Mouse (Mus musculus): ENCODE data around the gene Cdh12. TPM values are rescaled to one million over a fixed set of nuclear protein-coding genes. Genes with fewer than 3 reads are reported as not detected.
"Not testable (repeated sequence)": the region's sequence is repeated elsewhere in the genome, so short reads cannot be mapped to it uniquely, and the experiment has no call there.

Gene Cdh12
- total RNA-seq (2014; fragmentation: Nextera tagmentation) (not detected in 2 replicates), total RNA-seq (2017) (not detected in 2 replicates)

DNA sequence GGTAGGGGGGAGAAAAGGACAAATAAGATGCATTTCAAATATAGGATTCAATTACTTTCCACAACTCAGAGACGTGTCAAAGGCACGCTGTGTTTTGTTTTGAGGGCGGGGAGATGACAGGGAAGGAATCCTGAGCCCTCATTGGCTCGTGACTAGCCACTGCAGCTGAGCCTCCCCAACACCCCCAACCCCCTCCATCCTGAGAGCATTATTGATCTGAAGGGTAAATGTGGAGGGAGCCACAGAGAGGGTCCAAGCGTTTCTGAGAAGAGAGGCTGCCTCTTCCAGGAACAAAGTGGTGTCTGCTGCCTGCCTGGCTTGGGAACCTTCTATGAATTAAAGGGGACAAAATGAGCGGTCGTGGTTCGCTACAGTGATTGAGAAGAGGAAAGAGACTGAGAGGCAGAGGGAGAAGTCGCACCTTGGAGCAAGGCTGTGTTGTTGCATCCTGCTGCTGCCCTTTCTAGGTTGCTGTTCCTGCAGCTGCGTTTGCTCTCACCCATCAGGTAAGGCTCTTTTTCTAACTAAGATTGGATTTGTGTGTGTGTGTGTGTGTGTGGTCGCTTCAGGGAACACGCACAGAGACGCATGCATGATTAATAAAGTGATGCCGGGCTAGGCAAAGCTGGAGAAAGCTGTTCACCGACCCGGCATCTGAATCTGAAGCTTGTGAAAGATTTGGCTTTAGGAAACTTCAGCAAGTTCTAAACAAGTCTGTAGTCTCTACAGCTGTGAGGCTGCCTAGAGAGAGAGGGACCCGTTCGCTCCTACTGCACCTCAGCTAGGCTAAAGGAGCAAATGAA lies at the start of gene Cdh12:
Cdh12 (plus strand) TSS at position 405 of the 803 bp plus-strand sequence.
- no peak for ATAC-seq (replicated peaks; ENCODE audit: poor library complexity, severe bottlenecking)

DNA sequence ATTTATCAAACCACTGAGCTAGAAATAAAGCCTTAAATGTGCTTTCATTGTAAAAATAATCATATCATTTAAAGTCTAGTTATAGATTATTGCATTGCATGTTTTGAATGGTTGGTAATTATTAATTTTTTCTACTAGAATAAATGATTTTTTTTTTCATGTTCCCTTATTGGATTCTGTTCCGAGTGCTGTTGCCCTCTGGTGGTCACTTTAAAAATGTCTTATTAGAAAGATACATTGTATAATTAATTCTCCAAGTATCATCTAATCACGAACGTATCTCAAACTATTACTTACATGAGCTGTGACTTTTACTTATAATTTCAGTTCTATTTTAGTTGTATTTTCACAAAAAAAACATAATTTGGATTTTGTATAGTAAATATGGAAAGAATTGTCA lies 45.5 kb upstream of the Cdh12 start:
- ATAC-seq (replicated peaks; ENCODE audit: poor library complexity, severe bottlenecking): no peak

DNA sequence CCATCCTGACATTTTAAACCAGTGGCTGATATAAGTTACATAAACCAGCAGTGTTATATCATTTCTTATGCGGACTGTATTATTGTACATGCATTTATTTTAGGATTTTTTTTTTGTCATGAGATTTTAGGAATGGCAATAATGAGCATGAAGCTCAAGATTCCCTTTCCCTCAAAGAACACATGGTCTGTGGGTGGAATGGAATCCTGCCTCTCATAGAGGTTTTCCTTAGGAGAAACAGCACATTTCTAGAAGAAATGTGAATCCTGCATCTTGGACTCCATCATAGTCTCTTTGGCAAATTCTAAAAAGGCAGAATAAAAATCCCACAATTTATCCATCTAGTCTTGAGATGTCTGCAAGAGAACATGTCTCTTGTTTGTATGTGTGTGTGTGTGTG lies 35.7 kb upstream of the Cdh12 start:
- no peak for ATAC-seq (replicated peaks; ENCODE audit: poor library complexity, severe bottlenecking)

DNA sequence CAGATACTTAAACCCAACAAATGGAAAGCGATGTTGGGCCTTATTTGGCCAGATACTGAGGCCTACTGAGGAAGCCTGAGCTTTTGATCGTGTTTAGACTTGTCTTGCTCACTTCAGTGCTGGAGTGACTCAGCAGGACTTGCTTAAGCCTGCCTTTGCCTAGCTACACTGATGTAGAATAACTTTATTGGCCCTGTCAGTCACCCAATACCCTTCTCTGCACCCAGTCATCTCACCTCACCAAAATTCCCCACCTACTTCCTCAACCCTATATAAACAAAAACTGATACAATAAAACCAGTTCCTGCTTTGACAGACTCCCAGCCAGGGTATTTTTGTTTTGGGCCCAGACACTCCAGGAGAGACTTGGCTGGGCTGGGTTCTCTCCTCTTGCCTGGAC lies 12.7 kb upstream of the Cdh12 start:
- no peak for ATAC-seq (replicated peaks; ENCODE audit: poor library complexity, severe bottlenecking)

DNA sequence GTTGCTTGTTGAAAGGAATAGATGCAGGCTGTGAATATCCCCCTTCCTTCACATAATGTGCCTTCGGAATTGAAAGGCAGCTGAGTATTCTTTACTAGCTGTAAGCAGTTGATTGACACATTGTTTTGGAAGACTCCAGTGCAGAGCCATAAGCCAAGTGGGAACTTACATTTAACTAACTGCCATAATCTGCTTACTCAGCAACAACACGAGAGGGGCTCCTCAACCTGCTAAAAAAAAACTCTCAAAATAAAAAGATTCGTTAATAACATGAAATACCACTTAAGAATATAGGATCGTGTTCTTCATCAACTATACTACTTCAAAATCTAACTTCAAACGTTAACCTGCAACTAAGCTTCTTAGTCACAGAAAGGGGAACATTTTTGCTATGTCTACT lies 1.5 kb downstream of the Cdh12 start:
- no peak for ATAC-seq (replicated peaks; ENCODE audit: poor library complexity, severe bottlenecking)

DNA sequence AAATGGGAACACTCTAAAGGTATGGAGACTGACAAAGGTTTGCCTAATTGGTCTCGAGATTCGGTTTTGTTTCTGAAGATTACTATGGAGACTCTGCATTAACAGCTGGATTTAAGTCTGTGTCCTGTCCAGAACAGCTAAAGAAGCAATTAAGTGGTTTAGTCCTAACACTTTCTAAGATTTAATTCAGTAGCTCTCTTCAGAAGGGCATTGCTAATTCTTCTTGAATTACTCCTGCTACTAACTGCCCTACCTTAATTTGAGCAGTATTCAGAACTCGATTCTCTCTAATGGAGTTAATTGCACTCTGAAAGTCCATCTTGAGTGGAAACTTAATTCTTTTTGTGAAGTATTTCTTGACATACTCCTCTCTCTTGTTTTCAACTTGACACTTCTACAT lies 9.4 kb downstream of the Cdh12 start:
- ATAC-seq (replicated peaks; ENCODE audit: poor library complexity, severe bottlenecking): no peak

DNA sequence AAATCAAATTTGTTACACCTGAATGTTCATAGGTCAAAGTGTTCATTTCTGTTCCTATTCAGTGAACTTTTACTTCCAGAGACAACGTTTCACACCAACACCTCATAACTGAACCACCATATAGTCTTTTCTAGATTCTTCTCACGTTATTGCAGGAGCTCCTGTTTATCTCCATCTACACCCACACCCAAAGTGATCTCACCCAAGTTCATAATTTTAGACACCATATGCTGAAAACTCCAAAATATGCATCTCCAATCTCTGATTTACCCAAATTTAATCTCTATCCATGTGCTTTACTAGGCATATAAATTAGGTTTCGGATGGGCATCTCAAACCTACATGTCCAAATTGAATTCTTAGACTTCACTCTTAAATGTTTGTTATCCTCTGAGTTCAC lies 13.4 kb downstream of the Cdh12 start:
- no peak for ATAC-seq (replicated peaks; ENCODE audit: poor library complexity, severe bottlenecking)

DNA sequence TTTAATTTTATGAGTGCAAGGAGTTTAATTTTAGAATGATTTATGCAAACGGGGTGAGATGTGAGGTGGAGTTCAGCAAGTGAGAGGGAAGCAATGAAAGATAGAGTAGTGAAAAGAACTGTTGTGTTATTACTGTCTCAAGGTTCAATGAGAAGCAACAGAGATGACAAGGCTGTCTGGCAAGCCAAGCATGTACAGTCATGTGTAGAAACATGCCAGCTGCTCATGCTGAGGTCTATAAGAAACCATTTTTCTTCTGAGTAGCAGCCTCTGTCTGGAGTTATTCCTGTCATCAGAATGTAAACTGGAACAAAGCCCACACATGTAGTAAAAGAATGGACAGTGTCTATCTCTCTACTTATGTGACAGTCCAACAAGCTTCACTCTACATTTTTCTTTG lies 14.5 kb downstream of the Cdh12 start:
- ATAC-seq (replicated peaks; ENCODE audit: poor library complexity, severe bottlenecking): no peak

DNA sequence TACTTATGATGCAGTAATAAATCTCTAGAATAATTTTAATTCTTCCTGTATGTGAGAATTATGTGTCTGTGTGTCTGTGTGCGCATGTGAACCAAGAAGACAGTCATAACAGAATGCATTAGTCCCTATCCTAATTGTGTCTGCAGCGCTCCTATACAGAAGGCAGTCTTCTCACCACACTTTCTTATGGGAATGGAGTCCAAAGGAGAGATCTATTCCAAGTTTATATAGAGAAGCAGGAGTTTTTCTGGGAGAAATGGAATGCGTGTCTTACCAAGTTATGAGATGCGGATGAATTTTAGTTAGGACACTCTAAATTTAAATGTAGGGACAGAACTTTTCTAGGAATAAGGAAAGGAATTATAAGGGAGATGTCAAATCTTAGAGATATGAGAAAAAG lies 101.9 kb downstream of the Cdh12 start:
- ATAC-seq (replicated peaks; ENCODE audit: poor library complexity, severe bottlenecking): no peak

DNA sequence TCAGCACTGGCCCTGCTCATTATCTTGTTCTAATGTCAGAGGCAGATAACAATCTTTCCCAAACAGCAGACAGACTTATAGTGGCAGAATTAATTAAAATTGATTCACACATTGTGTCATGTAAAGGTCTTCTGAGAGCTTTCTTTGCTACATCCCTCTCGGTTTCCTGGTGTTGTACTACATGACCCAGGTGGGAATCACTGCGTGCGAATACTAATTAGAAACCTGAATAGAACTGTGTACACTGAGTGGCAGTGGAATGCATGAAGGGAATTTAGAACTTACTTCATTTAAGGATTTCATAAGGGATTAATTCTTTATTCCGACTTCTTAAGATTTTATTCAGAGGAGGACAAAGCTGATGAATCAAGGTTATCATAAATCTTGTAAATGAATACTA lies 121.9 kb downstream of the Cdh12 start:
- ATAC-seq (replicated peaks; ENCODE audit: poor library complexity, severe bottlenecking): no peak

DNA sequence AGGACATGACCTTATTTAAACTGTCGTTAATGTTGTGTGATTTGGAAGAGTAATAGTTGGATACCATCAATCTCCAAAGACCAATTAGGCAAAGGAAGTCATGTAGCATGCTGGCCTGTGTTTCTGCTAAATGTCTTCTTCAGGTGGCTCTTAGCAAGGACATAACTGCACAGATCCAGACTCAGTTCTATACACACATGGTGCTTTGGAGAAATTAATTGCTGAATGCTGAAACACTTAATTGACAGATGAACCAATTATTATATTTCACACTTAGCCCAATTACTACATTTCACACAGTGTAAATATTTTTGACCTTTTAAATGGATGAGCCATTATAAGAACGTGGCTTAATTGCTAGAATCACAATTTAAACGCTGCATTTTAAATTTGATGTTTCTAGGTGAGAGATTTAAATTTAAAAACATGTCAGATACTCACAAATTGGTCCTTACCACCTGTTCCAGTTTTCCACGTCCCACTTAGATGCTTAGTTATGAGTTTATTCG lies 133.6 kb downstream of the Cdh12 start:
- no peak for ATAC-seq (replicated peaks; ENCODE audit: poor library complexity, severe bottlenecking)

DNA sequence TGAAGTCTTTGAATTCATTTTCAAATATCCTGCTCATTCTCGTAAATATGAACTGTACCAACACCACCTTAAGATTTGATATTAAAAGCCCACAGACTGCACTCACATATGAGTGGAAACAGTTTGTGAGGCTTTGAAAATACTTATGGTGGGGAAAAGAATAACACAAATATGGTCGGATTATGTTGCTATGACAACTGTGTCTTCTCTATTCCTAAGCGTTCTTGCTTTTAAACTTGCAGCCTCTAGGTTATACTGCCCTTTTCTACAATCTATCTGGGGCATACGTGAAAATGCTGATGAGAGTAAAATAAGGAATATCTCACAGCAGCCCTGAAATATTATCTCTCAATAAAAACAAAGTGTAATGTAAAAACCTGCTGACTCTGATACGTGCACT lies 142.5 kb downstream of the Cdh12 start:
- no peak for ATAC-seq (replicated peaks; ENCODE audit: poor library complexity, severe bottlenecking)

DNA sequence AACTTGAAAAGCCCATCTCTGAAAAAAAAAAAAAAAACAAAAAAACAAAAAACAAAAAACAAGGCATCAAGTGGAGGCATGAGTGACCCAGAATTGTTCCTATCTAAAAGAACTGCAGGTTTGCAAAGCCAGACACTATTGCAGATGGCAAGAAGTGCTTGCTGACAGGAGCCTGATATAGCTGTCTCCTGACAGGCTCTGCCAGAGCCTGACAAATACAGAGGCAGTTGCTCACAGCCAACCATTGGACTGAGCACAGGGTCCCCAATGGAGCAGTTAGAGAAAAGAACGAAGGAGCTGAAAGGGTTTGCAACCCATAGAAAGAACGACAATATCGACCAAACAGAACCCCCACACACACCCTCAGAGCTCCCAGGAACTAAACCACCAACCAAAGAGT lies 156.7 kb downstream of the Cdh12 start:
- ATAC-seq (replicated peaks; ENCODE audit: poor library complexity, severe bottlenecking): not testable (repeated sequence)

DNA sequence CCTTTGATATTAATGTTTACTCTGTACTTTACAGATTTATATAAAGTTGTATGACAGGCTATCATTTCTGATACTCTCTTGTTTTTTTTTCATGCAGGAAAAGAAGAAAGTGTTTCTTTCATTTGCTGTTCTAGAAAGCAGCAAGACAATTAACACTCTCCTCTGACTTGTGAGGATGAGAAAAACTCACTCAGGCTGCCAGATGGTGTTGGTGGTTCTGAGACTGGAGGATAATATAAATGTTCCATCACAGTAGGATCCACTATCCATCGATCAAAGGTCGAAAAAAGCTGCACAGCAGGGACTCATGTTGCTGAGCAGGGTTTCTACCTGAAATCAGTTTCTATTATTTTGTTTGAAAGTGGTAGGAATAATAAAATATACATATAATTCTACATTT lies 185.5 kb downstream of the Cdh12 start:
- ATAC-seq (replicated peaks; ENCODE audit: poor library complexity, severe bottlenecking): no peak

DNA sequence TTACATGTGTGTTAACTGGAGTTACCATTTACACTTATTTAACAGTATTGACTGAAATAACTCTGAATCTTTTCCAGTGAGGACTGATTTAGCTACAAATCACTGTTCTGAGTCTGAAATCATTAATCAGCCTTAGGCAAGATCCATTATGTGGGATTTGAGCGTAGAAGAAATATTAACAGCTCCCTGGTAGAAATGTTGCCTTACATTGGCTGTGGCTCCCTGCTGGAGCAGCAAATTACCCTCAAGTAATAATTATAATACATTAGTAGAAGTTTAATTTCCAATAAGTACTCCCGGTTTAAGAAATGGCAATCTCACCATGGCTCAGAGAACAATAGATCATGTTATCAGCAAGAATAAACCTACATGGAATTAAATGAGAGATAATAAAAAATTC lies 190.1 kb downstream of the Cdh12 start:
- no peak for ATAC-seq (replicated peaks; ENCODE audit: poor library complexity, severe bottlenecking)

DNA sequence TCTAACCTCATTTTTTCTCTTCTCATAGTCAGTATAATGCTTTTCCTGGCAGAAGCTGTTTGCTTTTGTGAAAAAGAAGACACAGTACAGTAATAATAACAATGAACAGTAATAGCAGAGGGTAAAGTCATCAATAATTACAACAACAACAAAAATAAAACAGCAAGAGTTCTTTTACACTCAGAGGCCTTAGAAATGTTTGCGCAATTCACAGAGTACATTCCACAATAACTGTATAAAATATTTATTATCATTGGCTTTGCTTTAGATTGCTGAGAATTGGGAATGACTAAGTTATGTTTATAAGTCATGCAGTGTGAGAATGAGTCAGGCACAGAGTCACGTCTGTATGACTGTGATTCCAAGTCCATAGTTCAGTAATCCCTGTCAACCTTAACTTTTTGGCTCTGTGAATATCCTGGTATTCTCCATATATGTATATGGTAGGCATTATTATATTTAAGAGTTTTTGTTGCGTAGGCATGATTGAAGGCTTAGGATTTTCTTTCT lies 193.9 kb downstream of the Cdh12 start:
- no peak for ATAC-seq (replicated peaks; ENCODE audit: poor library complexity, severe bottlenecking)

DNA sequence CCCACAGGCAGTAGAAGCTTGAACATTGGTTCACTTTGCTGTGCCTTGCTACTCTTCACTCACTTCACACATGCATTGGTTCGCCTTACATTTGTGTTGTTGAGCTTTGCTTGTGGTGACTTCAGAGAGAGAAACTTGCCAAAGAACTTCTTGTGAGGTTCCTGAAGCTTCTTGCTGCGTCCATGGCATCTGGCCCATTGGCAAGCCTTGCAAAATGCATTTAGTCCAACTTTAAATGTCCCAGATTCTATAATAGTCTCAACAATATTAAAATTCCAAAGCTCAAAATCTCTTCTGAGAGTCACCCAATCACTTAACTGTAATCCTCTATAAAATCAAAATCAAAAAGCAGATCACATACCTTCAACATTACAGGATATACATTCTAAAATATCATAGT lies 211.2 kb downstream of the Cdh12 start:
- ATAC-seq (replicated peaks; ENCODE audit: poor library complexity, severe bottlenecking): no peak

DNA sequence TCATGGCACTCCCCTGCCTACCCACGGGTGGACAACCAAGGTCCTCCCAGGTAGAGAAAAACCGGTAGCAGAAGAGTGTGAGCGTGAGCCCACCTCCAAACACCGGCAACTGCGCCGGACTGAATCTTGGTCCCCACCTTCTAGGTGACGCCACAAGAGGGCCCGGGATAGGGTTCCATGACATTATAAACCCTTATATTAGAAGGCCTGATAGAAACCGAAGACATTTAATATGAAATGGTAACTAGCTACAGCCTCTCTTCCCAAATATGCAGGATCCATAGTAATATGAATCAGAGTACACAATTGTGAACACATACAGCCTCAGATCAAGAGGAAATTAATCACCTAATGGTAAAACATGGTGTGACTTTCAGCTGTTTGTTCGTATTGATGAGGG lies 217.6 kb downstream of the Cdh12 start, which contains the start of gene Acot10:
Acot10 (minus strand) TSS at position 101 of the 400 bp plus-strand sequence.
- ATAC-seq (replicated peaks; ENCODE audit: poor library complexity, severe bottlenecking): no peak

DNA sequence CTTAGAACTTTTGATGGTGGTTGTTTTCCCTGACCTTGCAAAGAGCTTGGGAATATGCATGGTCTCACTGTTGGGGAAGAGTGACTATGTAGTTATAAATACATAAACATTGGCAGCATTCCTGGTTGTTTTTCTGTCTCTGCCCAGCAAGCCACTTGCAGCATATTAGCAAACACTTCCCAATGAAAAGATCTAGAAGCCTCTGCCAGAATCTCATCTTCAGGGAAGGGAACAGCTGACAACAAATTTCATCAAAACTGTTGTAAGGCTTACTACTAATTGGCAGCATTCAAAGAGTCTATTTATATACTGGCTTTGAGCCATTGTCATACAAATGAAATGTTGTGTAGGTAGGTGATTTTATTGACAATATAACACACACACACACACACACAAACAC lies 218.3 kb downstream of the Cdh12 start:
- ATAC-seq (replicated peaks; ENCODE audit: poor library complexity, severe bottlenecking): no peak

DNA sequence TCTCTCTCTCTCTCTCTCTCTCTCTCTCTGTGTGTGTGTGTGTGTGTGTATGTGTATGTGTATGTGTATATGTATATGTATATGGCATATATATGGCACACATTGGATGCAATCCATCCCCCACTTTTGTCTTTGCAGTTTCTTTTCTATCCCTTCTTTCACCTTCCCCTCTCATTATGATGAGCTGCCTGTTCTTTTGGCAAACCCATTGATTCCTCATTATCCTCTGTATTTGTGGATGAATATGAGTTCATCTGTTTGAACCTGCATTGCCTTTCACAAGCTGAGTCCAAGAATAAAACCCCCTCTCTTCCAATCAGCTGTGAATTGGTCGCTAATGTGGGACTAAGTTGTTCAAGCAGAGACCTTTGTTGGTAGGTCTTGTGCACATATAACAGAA lies 218.9 kb downstream of the Cdh12 start:
- ATAC-seq (replicated peaks; ENCODE audit: poor library complexity, severe bottlenecking): no peak

DNA sequence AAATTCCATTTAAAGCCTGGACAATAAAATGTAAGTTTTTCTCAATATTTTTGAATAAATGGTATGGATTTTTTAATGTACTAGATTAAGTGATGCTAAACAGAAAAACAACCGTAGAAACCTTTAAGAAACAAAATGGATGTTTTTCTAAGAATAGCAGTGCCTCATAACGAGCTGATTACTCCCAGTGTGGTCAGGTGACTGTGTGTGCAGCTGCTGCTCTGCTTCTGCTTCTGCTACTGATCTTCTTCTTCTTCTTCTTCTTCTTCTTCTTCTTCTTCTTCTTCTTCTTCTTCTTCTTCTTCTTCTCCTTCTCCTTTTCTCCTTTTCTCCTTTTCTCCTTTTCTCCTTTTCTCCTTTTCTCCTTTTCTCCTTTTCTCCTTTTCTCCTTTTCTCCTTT lies 220.4 kb downstream of the Cdh12 start:
- not testable (repeated sequence) for ATAC-seq (replicated peaks; ENCODE audit: poor library complexity, severe bottlenecking)

DNA sequence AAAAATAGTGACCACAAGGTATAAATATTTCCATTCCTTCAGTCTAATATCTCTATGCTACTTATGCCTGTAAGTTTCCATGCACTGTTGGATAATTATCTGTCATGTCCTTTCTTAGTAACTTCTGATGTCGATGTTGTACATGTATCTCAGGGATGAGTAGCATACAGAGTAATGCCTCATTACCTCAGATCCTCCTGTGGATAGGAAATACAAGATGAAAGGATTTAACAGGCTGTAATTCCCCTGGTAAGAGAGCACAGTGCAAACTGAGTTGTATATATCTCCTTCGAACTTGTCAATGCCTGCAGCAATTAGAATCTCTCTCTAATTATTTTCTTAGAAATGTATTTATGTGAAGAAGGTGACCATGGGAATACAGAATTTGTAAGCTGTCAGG lies 233.7 kb downstream of the Cdh12 start:
- no peak for ATAC-seq (replicated peaks; ENCODE audit: poor library complexity, severe bottlenecking)
